Mouse (Mus musculus): ENCODE results near the gene Cul9. TPM values are rescaled to one million over a fixed set of nuclear protein-coding genes. Genes with fewer than 3 reads are reported as not detected.
A peak's percentile ranks its signal among the peaks of the same experiment; 100 is the strongest.

Gene Cul9
- polyA plus RNA-seq, 1 experiment from 2014 or later, result 4.1 TPM

- DNase-seq (ENCODE audit: low spot score, missing footprints), result no peak
- peaks cover 19% of the 10 kb centered on the region for H3K36me3 ChIP-seq (ENCODE audit: control insufficient read depth, insufficient read depth, low read length)
- no peak overlapping the region for H3K9ac ChIP-seq (ENCODE audit: low read length)
- no peak for ATAC-seq (ENCODE audit: low FRiP score)
- no peaks in the 10 kb centered on the region; the same call in 1 of the 2 replicates for H3K27me3 ChIP-seq (ENCODE audit: control insufficient read depth, insufficient read depth, low read length)
- WGBS, result 92% methylated on average over 7 of the region's 7 CpGs
- no peak overlapping the region for H3K27ac ChIP-seq (ENCODE audit: low read depth, low read length)
- no peak overlapping the region for H3K4me2 ChIP-seq
- no peak overlapping the region; the same call in 1 of the 2 replicates for H3K4me3 ChIP-seq (ENCODE audit: low read depth, low read length)
- no peaks in the 10 kb centered on the region for H3K9me3 ChIP-seq (ENCODE audit: control insufficient read depth, low read length)
- peaks cover 37% of the 10 kb centered on the region for H3K4me1 ChIP-seq (ENCODE audit: control insufficient read depth, insufficient read depth, low read length)
These were observed 4.7 kb upstream of the Cul9 start for GRCm38 (mm10) chr17:46550904-46551303.

- DNase-seq (ENCODE audit: low spot score, missing footprints) (no peak), ATAC-seq (ENCODE audit: low FRiP score) (no peak)
- Histone ChIP-seq H3K36me3 (ENCODE audit: control insufficient read depth, insufficient read depth, low read length) (peaks cover 19% of the 10 kb centered on the region), H3K9ac (ENCODE audit: low read length) (no peak overlapping the region), H3K9me3 (ENCODE audit: control insufficient read depth, low read length) (no peaks in the 10 kb centered on the region), H3K4me1 (ENCODE audit: control insufficient read depth, insufficient read depth, low read length) (peaks cover 37% of the 10 kb centered on the region), H3K4me3 (ENCODE audit: low read depth, low read length) (no peak overlapping the region), H3K27ac (ENCODE audit: low read depth, low read length) (no peak overlapping the region), H3K4me2 (no peak overlapping the region), H3K27me3 (ENCODE audit: control insufficient read depth, insufficient read depth, low read length) (no peaks in the 10 kb centered on the region; the same call in 1 of the 2 replicates)
- WGBS, result 88% methylated on average over 9 of the region's 9 CpGs
These were observed 3.5 kb upstream of the Cul9 start for GRCm38 (mm10) chr17:46549642-46550041.

GRCm38 (mm10) chr17:46549193-46549592, 3.0 kb upstream of the Cul9 start:
- ATAC-seq (ENCODE audit: low FRiP score) (no peak), DNase-seq (ENCODE audit: low spot score, missing footprints) (peak; percentile 94)
- Histone ChIP-seq H3K27ac (ENCODE audit: low read depth, low read length) (no peak overlapping the region), H3K36me3 (ENCODE audit: control insufficient read depth, insufficient read depth, low read length) (peaks cover 19% of the 10 kb centered on the region), H3K4me2 (no peak overlapping the region), H3K9me3 (ENCODE audit: control insufficient read depth, low read length) (no peaks in the 10 kb centered on the region), H3K4me3 (ENCODE audit: low read depth, low read length) (no peak overlapping the region), H3K27me3 (ENCODE audit: control insufficient read depth, insufficient read depth, low read length) (no peaks in the 10 kb centered on the region; the same call in 1 of the 2 replicates), H3K9ac (ENCODE audit: low read length) (no peak overlapping the region), H3K4me1 (ENCODE audit: control insufficient read depth, insufficient read depth, low read length) (peaks cover 33% of the 10 kb centered on the region)
- 28% methylated on average over 8 of the region's 8 CpGs for WGBS

GRCm38 (mm10) chr17:46548741-46549140, 2.6 kb upstream of the Cul9 start:
- Histone ChIP-seq H3K4me1 (ENCODE audit: control insufficient read depth, insufficient read depth, low read length) (peaks cover 28% of the 10 kb centered on the region), H3K27me3 (ENCODE audit: control insufficient read depth, insufficient read depth, low read length) (no peaks in the 10 kb centered on the region; the same call in 1 of the 2 replicates), H3K4me2 (no peak overlapping the region), H3K9ac (ENCODE audit: low read length) (no peak overlapping the region), H3K4me3 (ENCODE audit: low read depth, low read length) (no peak overlapping the region), H3K27ac (ENCODE audit: low read depth, low read length) (no peak overlapping the region), H3K36me3 (ENCODE audit: control insufficient read depth, insufficient read depth, low read length) (peaks cover 19% of the 10 kb centered on the region), H3K9me3 (ENCODE audit: control insufficient read depth, low read length) (no peaks in the 10 kb centered on the region)
- no peak for ATAC-seq (ENCODE audit: low FRiP score)
- WGBS, result 63% methylated on average over 11 of the region's 11 CpGs
- DNase-seq (ENCODE audit: low spot score, missing footprints), result no peak

GRCm38 (mm10) chr17:46547923-46548322, 1.7 kb upstream of the Cul9 start:
- 17% methylated on average over 3 of the region's 3 CpGs for WGBS

GRCm38 (mm10) chr17:46546995-46547394, 807 bp upstream of the Cul9 start:
- H3K27me3 ChIP-seq (ENCODE audit: control insufficient read depth, insufficient read depth, low read length), result no peaks in the 10 kb centered on the region; the same call in 1 of the 2 replicates
- no peak for DNase-seq (ENCODE audit: low spot score, missing footprints)
- H3K4me2 ChIP-seq, result peak overlapping the region; percentile 91
- H3K4me1 ChIP-seq (ENCODE audit: control insufficient read depth, insufficient read depth, low read length), result peaks cover 13% of the 10 kb centered on the region
- no peak for ATAC-seq (ENCODE audit: low FRiP score)
- no peak overlapping the region for H3K4me3 ChIP-seq (ENCODE audit: low read depth, low read length)
- 9% methylated on average over 8 of the region's 8 CpGs for WGBS
- H3K27ac ChIP-seq (ENCODE audit: low read depth, low read length), result no peak overlapping the region
- H3K36me3 ChIP-seq (ENCODE audit: control insufficient read depth, insufficient read depth, low read length), result peaks cover 19% of the 10 kb centered on the region
- H3K9ac ChIP-seq (ENCODE audit: low read length), result no peak overlapping the region
- no peaks in the 10 kb centered on the region for H3K9me3 ChIP-seq (ENCODE audit: control insufficient read depth, low read length)

More at GRCm38 (mm10) chr17:46547923-46548322, 1.7 kb upstream of the Cul9 start:
- ATAC-seq (ENCODE audit: low FRiP score) (no peak), DNase-seq (ENCODE audit: low spot score, missing footprints) (no peak)
- Histone ChIP-seq H3K4me1 (ENCODE audit: control insufficient read depth, insufficient read depth, low read length) (peaks cover 20% of the 10 kb centered on the region), H3K4me3 (ENCODE audit: low read depth, low read length) (no peak overlapping the region), H3K9me3 (ENCODE audit: control insufficient read depth, low read length) (no peaks in the 10 kb centered on the region), H3K27me3 (ENCODE audit: control insufficient read depth, insufficient read depth, low read length) (no peaks in the 10 kb centered on the region; the same call in 1 of the 2 replicates), H3K36me3 (ENCODE audit: control insufficient read depth, insufficient read depth, low read length) (peaks cover 19% of the 10 kb centered on the region), H3K4me2 (no peak overlapping the region), H3K9ac (ENCODE audit: low read length) (no peak overlapping the region), H3K27ac (ENCODE audit: low read depth, low read length) (no peak overlapping the region)

GRCm38 (mm10) chr17:46546591-46546990, 403 bp upstream of the Cul9 start:
- peak overlapping the region; percentile 43 for H3K4me3 ChIP-seq (ENCODE audit: low read depth, low read length)
- peaks cover 13% of the 10 kb centered on the region for H3K4me1 ChIP-seq (ENCODE audit: control insufficient read depth, insufficient read depth, low read length)
- DNase-seq (ENCODE audit: low spot score, missing footprints) (peak; percentile 91), ATAC-seq (ENCODE audit: low FRiP score) (no peak)
- 7% methylated on average over 7 of the region's 7 CpGs for WGBS
- H3K36me3 ChIP-seq (ENCODE audit: control insufficient read depth, insufficient read depth, low read length), result peaks cover 18% of the 10 kb centered on the region
- peak overlapping the region; percentile 91 for H3K4me2 ChIP-seq
- no peaks in the 10 kb centered on the region for H3K9me3 ChIP-seq (ENCODE audit: control insufficient read depth, low read length)
- H3K9ac ChIP-seq (ENCODE audit: low read length), result peak overlapping the region; percentile 81; the same call in 1 of the 2 replicates
- no peaks in the 10 kb centered on the region; the same call in 1 of the 2 replicates for H3K27me3 ChIP-seq (ENCODE audit: control insufficient read depth, insufficient read depth, low read length)
- H3K27ac ChIP-seq (ENCODE audit: low read depth, low read length), result no peak overlapping the region

- WGBS, result 94% methylated on average over 12 of the region's 12 CpGs
- no peak overlapping the region for H3K4me3 ChIP-seq (ENCODE audit: low read depth, low read length)
- H3K27me3 ChIP-seq (ENCODE audit: control insufficient read depth, insufficient read depth, low read length), result no peaks in the 10 kb centered on the region; the same call in 1 of the 2 replicates
These were observed 2.5 kb downstream of the Cul9 start for GRCm38 (mm10) chr17:46543661-46544060.

GRCm38 (mm10) chr17:46525579-46526307, 20.4 kb downstream of the Cul9 start:
- Histone ChIP-seq H3K4me1 (ENCODE audit: control insufficient read depth, insufficient read depth, low read length) (0 out of 2 replicates have a peak, but pooled peaks cover 2% of the 10 kb centered on the region), H3K27me3 (ENCODE audit: control insufficient read depth, insufficient read depth, low read length) (no peaks in the 10 kb centered on the region; the same call in 1 of the 2 replicates), H3K36me3 (ENCODE audit: control insufficient read depth, insufficient read depth, low read length) (no peaks in the 10 kb centered on the region), H3K4me3 (ENCODE audit: low read depth, low read length) (no peak overlapping the region), H3K9me3 (ENCODE audit: control insufficient read depth, low read length) (no peaks in the 10 kb centered on the region), H3K27ac (ENCODE audit: low read depth, low read length) (no peak overlapping the region), H3K4me2 (no peak overlapping the region), H3K9ac (ENCODE audit: low read length) (no peak overlapping the region)
- DNase-seq (ENCODE audit: low spot score, missing footprints) (peak; percentile 97), ATAC-seq (ENCODE audit: low FRiP score) (peak; percentile 61; the same call in 1 of the 2 replicates)
- WGBS, result 40% methylated on average over 12 of the region's 12 CpGs

More at GRCm38 (mm10) chr17:46543661-46544060, 2.5 kb downstream of the Cul9 start:
- Histone ChIP-seq H3K27ac (ENCODE audit: low read depth, low read length) (no peak overlapping the region), H3K4me1 (ENCODE audit: control insufficient read depth, insufficient read depth, low read length) (peaks cover 13% of the 10 kb centered on the region), H3K36me3 (ENCODE audit: control insufficient read depth, insufficient read depth, low read length) (no peaks in the 10 kb centered on the region), H3K9me3 (ENCODE audit: control insufficient read depth, low read length) (no peaks in the 10 kb centered on the region), H3K9ac (ENCODE audit: low read length) (no peak overlapping the region), H3K4me2 (no peak overlapping the region)
- DNase-seq (ENCODE audit: low spot score, missing footprints) (no peak), ATAC-seq (ENCODE audit: low FRiP score) (no peak)

All from midbrain, embryonic 11.5 days (tissue).